ENCODE assay signal across 8 mouse cellular contexts in genomic region chr13:46928961-46929691, GRCm38 (mm10). TPM values are rescaled to one million over a fixed set of nuclear protein-coding genes. Genes with fewer than 3 reads are reported as not detected.
DNase-seq lines count a peak whose midpoint lies in the region; ATAC-seq and TF ChIP-seq lines count a peak whose summit lies in the region.

No protein-coding gene starts in this region.

- peak overlapping the region; percentile 91 for H3K9ac ChIP-seq in limb, embryonic 15.5 days
- H3K9ac ChIP-seq in stomach, embryonic 15.5 days = peak overlapping the region; percentile 72

- ATAC-seq in limb, embryonic 15.5 days (ENCODE audit: insufficient number of reproducible peaks, low FRiP score, low TSS enrichment, low read depth) = peak; percentile 64; the same call in 1 of the 2 replicates
- ATAC-seq in stomach, embryonic 15.5 days (ENCODE audit: insufficient read depth, low FRiP score, low read depth) = peak; percentile 21

- WGBS in kidney, adult 2 months = under 1% methylated on average over 60 of the region's 60 CpGs
- under 1% methylated on average over 56 of the region's 60 CpGs for WGBS in limb, embryonic 15.5 days
- WGBS in stomach, embryonic 15.5 days = 0% methylated on average over 60 of the region's 60 CpGs

- no peak for TF ChIP-seq CTCF in kidney, adult 2 months (conservative IDR thresholded peaks at IDR 0.05; ENCODE audit: insufficient read depth, insufficient read length, low read depth, low read length)

- peak overlapping the region; percentile 44 for H3K27ac ChIP-seq in kidney, adult 2 months (ENCODE audit: insufficient read depth, low read depth, low read length)
- H3K27ac ChIP-seq in limb, embryonic 15.5 days = peak overlapping the region; percentile 98
- peak overlapping the region; percentile 99 for H3K27ac ChIP-seq in stomach, embryonic 15.5 days

- peak overlapping the region; percentile 84 for H3K4me2 ChIP-seq in limb, embryonic 15.5 days
- H3K4me2 ChIP-seq in myocyte (ENCODE audit: low read depth) = peak overlapping the region; percentile 85
- H3K4me2 ChIP-seq in stomach, embryonic 15.5 days = peak overlapping the region; percentile 87

- peak; percentile 14 to 41 for DNase-seq in spleen, adult 18-20 months
- no peak for DNase-seq in spleen, adult 12 weeks (ENCODE audit: low spot score)
- peak; percentile 74 for DNase-seq in embryo, embryonic 9.5 days (ENCODE audit: extremely low spot score)
- peak; percentile 62 to 75 for DNase-seq in heart, adult 18-20 months
- DNase-seq in kidney, adult 2 months = peak; percentile 57

- H3K9me3 ChIP-seq in limb, embryonic 15.5 days = no peaks in the 10 kb centered on the region
- no peaks in the 10 kb centered on the region for H3K9me3 ChIP-seq in stomach, embryonic 15.5 days

- no peaks in the 10 kb centered on the region for H3K27me3 ChIP-seq in kidney, adult 2 months (replicated peaks; ENCODE audit: control insufficient read depth, insufficient read depth, low read length)
- H3K27me3 ChIP-seq in limb, embryonic 15.5 days = 0 out of 2 replicates have a peak, but pooled peaks cover 6% of the 10 kb centered on the region
- H3K27me3 ChIP-seq in myocyte (ENCODE audit: control insufficient read depth, insufficient read depth, insufficient read length) = no peaks in the 10 kb centered on the region
- H3K27me3 ChIP-seq in stomach, embryonic 15.5 days (replicated peaks) = no peaks in the 10 kb centered on the region

- peaks cover 22% of the 10 kb centered on the region for H3K79me2 ChIP-seq in myocyte (ENCODE audit: control insufficient read depth, insufficient read depth)

- no peaks in the 10 kb centered on the region for H3K36me3 ChIP-seq in kidney, adult 2 months (ENCODE audit: control insufficient read depth, insufficient read depth, low read length)
- H3K36me3 ChIP-seq in limb, embryonic 15.5 days = 0 out of 2 replicates have a peak, but pooled peaks cover 5% of the 10 kb centered on the region
- no peaks in the 10 kb centered on the region for H3K36me3 ChIP-seq in myocyte (ENCODE audit: control insufficient read depth, insufficient read depth)
- no peaks in the 10 kb centered on the region for H3K36me3 ChIP-seq in stomach, embryonic 15.5 days

- H3ac ChIP-seq in myocyte (ENCODE audit: control insufficient read depth, insufficient read length) = peak overlapping the region; percentile 94

- peaks cover 4% of the 10 kb centered on the region; the same call in 1 of the 2 replicates for H3K4me1 ChIP-seq in kidney, adult 2 months (ENCODE audit: control insufficient read depth, insufficient read depth, low read length)
- H3K4me1 ChIP-seq in limb, embryonic 15.5 days = peaks cover 14% of the 10 kb centered on the region
- peaks cover 5% of the 10 kb centered on the region; the same call in 1 of the 2 replicates for H3K4me1 ChIP-seq in stomach, embryonic 15.5 days

- no peak for TF ChIP-seq POLR2A in kidney, adult 2 months (IDR thresholded peaks at IDR 0.05; ENCODE audit: low read depth, low read length)
- no peak for TF ChIP-seq POLR2A in myocyte (IDR thresholded peaks at IDR 0.05; ENCODE audit: insufficient read length, low read depth)

- H3K4me3 ChIP-seq in kidney, adult 2 months (ENCODE audit: insufficient read depth, low read depth, low read length) = peak overlapping the region; percentile 71
- H3K4me3 ChIP-seq in limb, embryonic 15.5 days = peak overlapping the region; percentile 89
- H3K4me3 ChIP-seq in myocyte = peak overlapping the region; percentile 64
- H3K4me3 ChIP-seq in stomach, embryonic 15.5 days (replicated peaks) = peak overlapping the region; percentile 75

TF ChIP-seq in myocyte, 11 proteins besides CTCF, POLR2A, EP300 and RAD21:
- no peak for TF ChIP-seq TCF3 (IDR thresholded peaks at IDR 0.05; ENCODE audit: insufficient read length, low read depth)
- TF ChIP-seq USF1 (IDR thresholded peaks at IDR 0.05; ENCODE audit: low read depth) = no peak
- TF ChIP-seq TCF12 (IDR thresholded peaks at IDR 0.05; ENCODE audit: insufficient read depth, poor library complexity, severe bottlenecking) = no peak
- TF ChIP-seq MYOG (IDR thresholded peaks at IDR 0.05; ENCODE audit: control insufficient read depth in 1 of 3, insufficient read depth in 1 of 3, insufficient read length in 2 of 3, low read depth in 2 of 3) = no peak
- TF ChIP-seq E2F4 (IDR thresholded peaks at IDR 0.05; ENCODE audit: insufficient read depth) = no peak
- no peak for TF ChIP-seq SRF (IDR thresholded peaks at IDR 0.05; ENCODE audit: control insufficient read depth, insufficient read length, low read depth)
- TF ChIP-seq REST (IDR thresholded peaks at IDR 0.05; ENCODE audit: insufficient read depth, insufficient read length) = no peak
- TF ChIP-seq POLR2AphosphoS2 (IDR thresholded peaks at IDR 0.05; ENCODE audit: insufficient read length, low read depth) = no peak
- no peak for TF ChIP-seq CEBPB (IDR thresholded peaks at IDR 0.05; ENCODE audit: insufficient read depth, poor library complexity, severe bottlenecking)
- TF ChIP-seq MAX (IDR thresholded peaks at IDR 0.05; ENCODE audit: low read depth) = no peak
- no peak for TF ChIP-seq MYOD1 (IDR thresholded peaks at IDR 0.05; ENCODE audit: control insufficient read depth in 1 of 3, insufficient read length in 2 of 3, low read depth in 2 of 3)
TF ChIP-seq in myocyte: peak in this region for 0.

RNA-seq across cellular contexts. Expression of gene Kif13a, which starts 0.5 kb away (rescaled TPM):
- total RNA-seq in heart, adult 18-20 months (2021) = 100 to 1,000 TPM; 110 to 116 TPM
- 16.4 and 17.4 TPM in 2 replicates for polyA plus RNA-seq in kidney, adult 2 months (2012; rRNA removed)
- polyA plus RNA-seq in limb, embryonic 15.5 days (2015; fragmentation: Nextera tagmentation; extraction: Ambion mirVana) = 21.3 and 23.7 TPM in 2 replicates
- polyA plus RNA-seq in myocyte (2012; fragmentation: generic; extraction: Trizol) = 15.4 TPM
- polyA plus RNA-seq in stomach, embryonic 15.5 days (2015; fragmentation: Nextera tagmentation; extraction: Ambion mirVana) = 16.9 and 17.9 TPM in 2 replicates

Comparison
In these comparisons a context has a peak if more than half of its experiments do, and no peak if none do; other contexts are left out.
1. H3K27ac ChIP-seq: peak in every context shown above with its lines; median percentile 99 in stomach, embryonic 15.5 days; 98 in limb, embryonic 15.5 days; 44 in kidney, adult 2 months.